Mouse (Mus musculus) hindbrain, postnatal 0 days (tissue): ENCODE measurements at regions not wholly inside any gene's neighbourhood (a gene's known extent, or its start where the extent isn't known, plus 50 kb on each side); places are given as distances from the start of the nearest gene placed in this dataset.

ENCODE experiments used
- ATAC-seq: fragments of 200-750 bp; cut with Nextera tagmentation; 2 replicates; pipeline ENCODE4 v1.8.0; 2017; ENCODE audit warnings: mild to moderate bottlenecking, moderate TSS enrichment, moderate library complexity
- DNase-seq: peaks from one replicate; pipeline ENCODE4 v3.0.0-alpha.2; 2015; ENCODE audit warnings: low spot score
- H3K27ac ChIP-seq: fragments of 300-500 bp; sonication (generic); 2 replicates; pipeline ENCODE4 v1.5.1; 2014; ENCODE audit warnings: mild to moderate bottlenecking
- H3K27me3 ChIP-seq: fragments of 300-500 bp; sonication (generic); 2 replicates; pipeline ENCODE4 v1.6.1; 2014; ENCODE audit warnings: low read length, mixed read lengths; ENCODE audit not compliant: insufficient read depth
- H3K36me3 ChIP-seq: fragments of 300-500 bp; sonication (generic); 2 replicates; pipeline ENCODE4 v1.6.1; 2014; ENCODE audit warnings: low read length, mixed read lengths; ENCODE audit not compliant: insufficient read depth
- H3K4me1 ChIP-seq: fragments of 300-500 bp; sonication (generic); 2 replicates; pipeline ENCODE4 v1.6.1; 2014; ENCODE audit warnings: antibody characterized with exemption, low read length, mixed read lengths; ENCODE audit not compliant: insufficient read depth
- H3K4me2 ChIP-seq: fragments of 300-500 bp; sonication (generic); 2 replicates; pipeline ENCODE4 v1.6.1; 2014; ENCODE audit warnings: low read depth, mild to moderate bottlenecking, low read length, moderate library complexity, mixed read lengths
- H3K4me3 ChIP-seq: fragments of 300-500 bp; sonication (generic); 2 replicates; pipeline ENCODE4 v1.5.1; 2014; ENCODE audit warnings: low read length
- H3K9ac ChIP-seq: fragments of 300-500 bp; sonication (generic); replicated peaks from 2 replicates; pipeline ENCODE4 v1.6.1; 2014; ENCODE audit warnings: mild to moderate bottlenecking, low read length, moderate library complexity, mixed read lengths
- H3K9me3 ChIP-seq: fragments of 300-500 bp; sonication (generic); 2 replicates; pipeline ENCODE4 v1.6.1; 2016; ENCODE audit warnings: low read length, mixed read lengths
- CTCF ChIP-seq: IDR thresholded peaks from 2 replicates; pipeline ENCODE4 v1.5.1; 2016; ENCODE audit warnings: antibody characterized with exemption, control low read depth, low read depth
- WGBS: fragments of 180-500 bp; shearing (Covaris S2); extraction: QIAGEN DNeasy Blood & Tissue Kit; methylation state at CpG from one replicate; pipeline ENCODE4 v1.1.7; 2014; 5-methylcytosine and 5-hydroxymethylcytosine counted together

- Histone ChIP-seq H3K4me1 (no peaks in the 10 kb centered on the region), H3K27ac (no peak overlapping the region), H3K4me2 (0 out of 2 replicates have a peak overlapping the region, but pooled peaks have one; percentile 14), H3K27me3 (no peaks in the 10 kb centered on the region), H3K36me3 (no peaks in the 10 kb centered on the region), H3K9me3 (no peaks in the 10 kb centered on the region), H3K4me3 (no peak overlapping the region), H3K9ac (no peak overlapping the region)
- 24% methylated on average over 10 of the region's 10 CpGs for WGBS
- DNase-seq (peak; percentile 92), ATAC-seq (peak; percentile 71)
- TF ChIP-seq CTCF = peak; percentile 98
Measured at GRCm38 (mm10) chr2:133113642-133114041, 167.9 kb upstream of the Fermt1 start.

GRCm38 (mm10) chr2:133118651-133119050 is 172.9 kb upstream of the Fermt1 start:
- no peak overlapping the region for H3K27ac ChIP-seq
- H3K4me1 ChIP-seq = no peaks in the 10 kb centered on the region
- H3K9me3 ChIP-seq = no peaks in the 10 kb centered on the region
- no peaks in the 10 kb centered on the region for H3K27me3 ChIP-seq
- H3K4me2 ChIP-seq = no peak overlapping the region
- H3K9ac ChIP-seq = no peak overlapping the region
- ATAC-seq = no peak
- peak; percentile 5 for DNase-seq
- no peaks in the 10 kb centered on the region for H3K36me3 ChIP-seq
- H3K4me3 ChIP-seq = no peak overlapping the region
- TF ChIP-seq CTCF = no peak
- 79% methylated on average over 14 of the region's 14 CpGs for WGBS

GRCm38 (mm10) chr2:133125212-133125801 is 179.6 kb upstream of the Fermt1 start:
- no peak overlapping the region for H3K4me3 ChIP-seq
- no peaks in the 10 kb centered on the region for H3K27me3 ChIP-seq
- H3K27ac ChIP-seq = no peak overlapping the region
- no peaks in the 10 kb centered on the region for H3K36me3 ChIP-seq
- no peak overlapping the region for H3K9ac ChIP-seq
- TF ChIP-seq CTCF = no peak
- WGBS = 85% methylated on average over 1 of the region's 1 CpGs
- no peak overlapping the region for H3K4me2 ChIP-seq
- peak; percentile 26 for DNase-seq
- ATAC-seq = peak; percentile 49; the same call in 1 of the 2 replicates
- H3K9me3 ChIP-seq = no peaks in the 10 kb centered on the region
- no peaks in the 10 kb centered on the region for H3K4me1 ChIP-seq

GRCm38 (mm10) chr2:133134878-133135277 is 189.2 kb upstream of the Fermt1 start:
- Histone ChIP-seq H3K9me3 (no peaks in the 10 kb centered on the region), H3K27me3 (no peaks in the 10 kb centered on the region), H3K36me3 (no peaks in the 10 kb centered on the region), H3K4me1 (no peaks in the 10 kb centered on the region), H3K4me3 (no peak overlapping the region), H3K27ac (no peak overlapping the region), H3K4me2 (no peak overlapping the region), H3K9ac (no peak overlapping the region)
- no peak for ATAC-seq
- no peak for DNase-seq
- TF ChIP-seq CTCF = no peak
- 80% methylated on average over 3 of the region's 3 CpGs for WGBS

GRCm38 (mm10) chr2:133138877-133139276 is 193.2 kb upstream of the Fermt1 start:
- TF ChIP-seq CTCF = no peak
- 83% methylated on average over 4 of the region's 4 CpGs for WGBS
- Histone ChIP-seq H3K4me2 (no peak overlapping the region), H3K9ac (no peak overlapping the region), H3K9me3 (no peaks in the 10 kb centered on the region), H3K36me3 (no peaks in the 10 kb centered on the region), H3K4me1 (no peaks in the 10 kb centered on the region), H3K27ac (no peak overlapping the region), H3K4me3 (no peak overlapping the region), H3K27me3 (no peaks in the 10 kb centered on the region)
- no peak for DNase-seq
- no peak for ATAC-seq

- no peak for ATAC-seq
- 86% methylated on average over 6 of the region's 6 CpGs for WGBS
- no peak for TF ChIP-seq CTCF
- no peaks in the 10 kb centered on the region for H3K4me1 ChIP-seq
- no peak for DNase-seq
- H3K27ac ChIP-seq = no peak overlapping the region
- no peak overlapping the region for H3K9ac ChIP-seq
- H3K27me3 ChIP-seq = no peaks in the 10 kb centered on the region
- no peaks in the 10 kb centered on the region for H3K36me3 ChIP-seq
- H3K4me3 ChIP-seq = no peak overlapping the region
- no peak overlapping the region for H3K4me2 ChIP-seq
- H3K9me3 ChIP-seq = no peaks in the 10 kb centered on the region
Measured at GRCm38 (mm10) chr2:133141341-133142035, 195.8 kb upstream of the Fermt1 start.

GRCm38 (mm10) chr2:133152461-133152860 is 206.8 kb upstream of the Fermt1 start:
- Histone ChIP-seq H3K9ac (no peak overlapping the region), H3K4me3 (no peak overlapping the region), H3K4me2 (no peak overlapping the region), H3K27ac (no peak overlapping the region), H3K4me1 (no peaks in the 10 kb centered on the region), H3K36me3 (no peaks in the 10 kb centered on the region), H3K9me3 (no peaks in the 10 kb centered on the region), H3K27me3 (no peaks in the 10 kb centered on the region)
- TF ChIP-seq CTCF = no peak
- 91% methylated on average over 1 of the region's 1 CpGs for WGBS
- no peak for DNase-seq
- ATAC-seq = no peak
